Mouse (Mus musculus): ENCODE measurements around the gene Pip4p1.
"Not testable (repeated sequence)": the region's sequence is repeated elsewhere in the genome, so short reads cannot be mapped to it uniquely, and the experiment has no call there.

Pip4p1 gene

GRCm38 (mm10) chr14:50930754-50931492 is at the start of gene Pip4p1, which contains the start of gene Pnp:
Pip4p1 (minus strand) TSS chr14:50930856.
Pnp (plus strand) TSS chr14:50931082.
- peak; percentile 100 for DNase-seq

GRCm38 (mm10) chr14:50979631-50980030 is 49.0 kb upstream of the Pip4p1 start:
- peak in 1 of 2 experiments; percentile 19 for DNase-seq

GRCm38 (mm10) chr14:50978451-50978850 is 47.8 kb upstream of the Pip4p1 start:
- not testable (repeated sequence) for DNase-seq

- peak; percentile 21 to 49 for DNase-seq
Measured at GRCm38 (mm10) chr14:50976674-50977073, 46.0 kb upstream of the Pip4p1 start.

GRCm38 (mm10) chr14:50975001-50975400 is 44.3 kb upstream of the Pip4p1 start:
- no peak for DNase-seq

DNA sequence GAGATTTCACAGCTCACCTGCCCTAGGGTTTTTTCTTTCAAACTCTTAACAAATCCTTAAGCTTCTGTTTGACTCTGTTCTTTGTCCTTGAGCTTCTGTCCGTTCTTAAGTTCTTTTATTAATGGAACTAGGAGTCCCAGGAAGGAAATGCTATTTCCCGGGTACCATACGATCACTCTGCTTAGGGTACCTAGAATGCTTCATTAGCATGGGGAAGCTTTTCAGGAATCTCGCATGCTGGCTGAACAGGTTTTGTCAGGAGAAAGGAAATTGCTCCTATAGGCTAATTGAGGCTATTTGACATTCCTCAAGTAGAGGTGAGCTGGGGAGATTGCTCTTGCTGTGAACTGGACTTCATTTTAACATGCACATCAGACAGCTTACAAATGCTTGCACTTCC is 43.0 kb upstream of the Pip4p1 start:
- DNase-seq, result no peak

GRCm38 (mm10) chr14:50973054-50973453 is 42.4 kb upstream of the Pip4p1 start:
- not testable (repeated sequence) for DNase-seq

GRCm38 (mm10) chr14:50970822-50971221 is 40.2 kb upstream of the Pip4p1 start:
- DNase-seq, result no peak

GRCm38 (mm10) chr14:50969558-50970544 is 39.2 kb upstream of the Pip4p1 start:
- no peak for DNase-seq

- no peak for DNase-seq
Measured at GRCm38 (mm10) chr14:50969041-50969440, 38.4 kb upstream of the Pip4p1 start.

GRCm38 (mm10) chr14:50968216-50968980 is 37.7 kb upstream of the Pip4p1 start:
- DNase-seq, result no peak

DNA sequence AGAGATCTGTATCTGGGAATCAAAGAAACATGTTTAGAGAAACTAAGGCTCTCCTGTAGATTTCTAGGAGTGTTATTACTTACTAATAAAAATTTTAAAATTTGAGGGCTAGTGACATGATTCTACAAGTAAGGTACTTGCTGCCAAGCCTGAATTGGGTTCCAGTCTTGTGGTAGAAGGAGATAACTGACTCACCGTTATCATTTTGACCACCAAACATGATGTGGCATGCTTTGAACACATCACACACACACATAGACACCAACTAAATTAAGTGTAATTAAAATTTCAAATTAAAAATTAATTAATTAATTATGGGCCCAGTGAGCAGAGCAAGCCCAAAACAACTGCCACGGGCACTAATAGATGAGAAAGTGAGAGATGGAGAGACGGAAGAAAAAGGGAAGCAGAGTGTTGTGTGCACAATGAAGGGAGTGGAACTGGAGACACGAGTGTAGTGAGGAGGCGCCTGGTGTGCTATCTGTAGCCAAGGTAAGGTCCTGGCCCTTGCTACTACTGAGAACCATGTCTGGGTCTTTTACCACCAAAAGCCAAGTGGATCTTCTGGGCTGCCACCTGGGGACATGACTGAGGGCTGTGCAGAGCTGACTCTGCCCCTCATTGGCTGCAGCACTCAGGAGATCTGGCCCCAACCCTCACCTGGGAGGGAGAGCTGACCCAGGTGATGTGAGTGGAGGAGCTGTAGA is 27.8 kb upstream of the Pip4p1 start:
- DNase-seq, result not testable (repeated sequence)

GRCm38 (mm10) chr14:50957146-50957545 is 26.5 kb upstream of the Pip4p1 start:
- not testable (repeated sequence) for DNase-seq

- not testable (repeated sequence) for DNase-seq
Measured at GRCm38 (mm10) chr14:50956724-50957123, 26.1 kb upstream of the Pip4p1 start.

DNA sequence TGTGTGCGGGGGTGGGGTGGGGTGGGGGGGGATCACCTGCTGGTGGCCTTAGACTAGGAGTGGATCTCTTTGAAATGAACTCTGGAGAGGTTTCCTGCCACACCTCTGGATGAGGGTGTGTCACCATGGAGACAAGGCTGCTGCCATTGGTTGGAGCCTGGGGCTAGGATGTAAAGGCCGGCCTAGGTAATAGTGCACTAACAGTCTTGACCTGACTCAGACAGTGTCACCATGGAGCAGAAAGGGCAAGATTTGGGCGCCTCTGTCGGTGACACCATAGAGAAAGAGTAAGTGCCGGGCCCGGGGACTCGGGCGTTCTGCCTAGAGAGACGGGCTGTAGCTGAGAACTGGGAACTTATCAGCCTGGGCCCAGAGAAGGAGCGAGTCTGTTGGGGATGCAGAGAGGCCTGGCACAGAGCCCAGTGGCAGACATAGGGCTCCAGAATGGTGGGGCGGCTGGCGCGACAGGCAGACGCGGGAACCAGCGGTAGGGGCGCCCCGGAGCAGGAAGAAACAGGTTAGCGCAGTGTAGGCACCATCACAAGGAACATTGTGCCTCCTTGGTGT is 25.4 kb upstream of the Pip4p1 start, which contains the start of gene Pnp2:
Gene Pnp2 (plus strand): TSS at position 51 of the 567 bp plus-strand sequence.
- peak; percentile 72 to 82 for DNase-seq

GRCm38 (mm10) chr14:50955487-50955886 is 24.8 kb upstream of the Pip4p1 start:
- no peak for DNase-seq

GRCm38 (mm10) chr14:50945526-50945925 is 14.9 kb upstream of the Pip4p1 start:
- not testable (repeated sequence) for DNase-seq

DNA sequence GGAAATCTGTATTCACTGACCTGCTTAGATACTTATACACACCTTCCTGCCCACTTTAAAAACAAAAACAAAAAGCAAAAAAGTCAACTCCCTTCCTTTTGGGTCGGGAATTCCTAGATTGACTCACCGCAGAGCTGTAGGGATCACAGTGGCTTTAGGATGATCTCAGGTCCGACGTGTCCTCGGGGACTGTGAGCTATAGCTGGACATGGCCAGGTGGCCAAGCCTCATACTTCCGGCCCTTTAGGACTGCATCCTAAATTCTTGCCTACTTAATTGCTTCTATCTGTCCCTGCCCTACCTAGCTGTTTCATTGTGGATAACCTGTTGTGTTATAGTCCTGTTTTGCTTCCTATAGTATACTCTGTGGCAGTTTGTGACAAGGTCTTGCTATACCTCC is 14.4 kb upstream of the Pip4p1 start:
- DNase-seq, result not testable (repeated sequence)

DNA sequence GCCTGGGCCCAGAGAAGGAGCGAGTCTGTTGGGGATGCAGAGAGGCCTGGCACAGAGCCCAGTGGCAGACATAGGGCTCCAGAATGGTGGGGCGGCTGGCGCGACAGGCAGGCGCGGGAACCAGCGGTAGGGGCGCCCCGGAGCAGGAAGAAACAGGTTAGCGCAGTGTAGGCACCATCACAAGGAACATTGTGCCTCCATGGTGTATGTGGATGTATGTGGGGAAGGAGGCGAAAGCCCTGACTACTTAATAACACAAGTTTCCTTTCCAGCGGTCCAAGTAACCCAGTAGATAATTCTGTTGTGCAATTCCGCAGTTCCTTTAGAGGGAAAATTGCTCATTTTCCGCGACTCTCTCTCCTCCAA is 14.0 kb upstream of the Pip4p1 start:
- DNase-seq, result not testable (repeated sequence)

DNA sequence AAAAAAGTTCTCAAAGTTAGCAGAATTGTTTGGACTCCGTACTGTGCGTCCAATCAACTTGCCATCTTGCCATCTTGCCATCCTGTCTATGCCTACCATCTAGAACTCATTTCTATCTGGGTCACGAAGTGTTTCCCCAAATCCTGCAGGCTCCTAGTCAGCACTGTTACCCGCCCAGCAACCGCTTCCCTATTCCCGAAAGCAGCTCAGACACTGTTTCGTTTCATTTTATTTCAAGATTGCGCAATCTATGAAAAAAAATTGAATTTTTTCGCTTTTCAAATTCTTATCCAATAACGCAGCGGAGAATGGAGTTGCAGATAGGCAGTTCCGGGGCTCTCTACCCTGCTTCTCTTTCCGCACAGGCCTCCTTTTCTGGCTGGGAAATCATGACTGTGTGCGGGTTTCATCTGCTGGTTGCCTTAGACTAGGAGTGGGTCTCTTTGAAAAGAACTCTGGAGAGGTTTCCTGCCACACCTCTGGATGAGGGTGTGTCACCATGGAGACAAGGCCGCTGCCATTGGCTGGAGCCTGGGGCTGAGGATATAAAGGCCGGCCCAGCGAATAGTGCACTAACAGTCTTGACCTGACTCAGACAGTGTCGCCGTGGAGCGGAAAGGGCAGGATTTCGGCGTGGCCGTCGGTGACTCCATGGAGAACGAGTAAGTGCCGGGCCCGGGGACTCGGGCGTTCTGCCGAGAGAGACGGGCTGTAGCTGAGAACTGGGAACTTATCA is 13.4 kb upstream of the Pip4p1 start, which contains the start of gene Gm49342:
Gene Gm49342 (plus strand): TSS at position 586 of the 736 bp plus-strand sequence.
- DNase-seq, result peak; percentile 93 to 97

- DNase-seq, result no peak
Measured at GRCm38 (mm10) chr14:50938940-50939339, 8.3 kb upstream of the Pip4p1 start.
